Mouse (Mus musculus): ENCODE results near the gene Galnt5. TPM values are rescaled to one million over a fixed set of nuclear protein-coding genes. Genes with fewer than 3 reads are reported as not detected.

Gene Galnt5
- total RNA-seq, 1 experiment, result not detected

DNA sequence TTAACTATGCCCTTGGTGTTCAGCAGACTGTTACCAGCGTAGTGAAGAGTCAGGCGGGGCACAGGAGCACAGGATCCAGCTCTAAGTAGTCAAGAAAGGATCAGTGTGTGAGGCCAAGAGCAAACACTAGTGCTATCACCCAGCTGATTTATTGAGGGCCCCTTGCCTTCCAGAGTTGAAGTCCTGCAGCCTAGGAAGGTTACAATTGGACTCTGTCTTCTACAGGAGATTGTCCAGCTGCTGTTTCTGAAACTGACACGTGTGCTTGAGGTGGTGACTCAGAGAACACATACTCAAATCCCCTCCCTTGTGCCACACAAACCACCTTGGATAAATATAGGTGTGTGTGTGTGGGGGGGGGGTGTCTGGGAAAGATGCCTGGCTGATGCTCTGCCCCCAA lies 3.8 kb downstream of the Galnt5 start:
- Histone ChIP-seq H3K36me3 (ENCODE audit: control insufficient read depth, insufficient read depth, low read length, poor library complexity, severe bottlenecking) (no peaks in the 10 kb centered on the region), H3K4me3 (ENCODE audit: insufficient read depth in 1 of 2, low read depth in 1 of 2, low read length in 2 of 2, poor library complexity in 1 of 2, severe bottlenecking in 1 of 2) (no peak overlapping the region), H3K27ac (ENCODE audit: insufficient read depth, low read depth, low read length, poor library complexity, severe bottlenecking) (no peak overlapping the region), H3K9me3 (ENCODE audit: control insufficient read depth, insufficient read depth, low read depth, low read length) (no peaks in the 10 kb centered on the region), H3K9ac (ENCODE audit: insufficient read depth, low read depth, low read length, poor library complexity, severe bottlenecking) (no peak overlapping the region), H3K4me1 (ENCODE audit: control insufficient read depth in 2 of 2, insufficient read depth in 2 of 2, low read length in 2 of 2, poor library complexity in 1 of 2) (no peaks in the 10 kb centered on the region)
- in situ Hi-C loops (cut with MboI; ENCODE audit: low sequenced_read_pairs in 2 of 2, unreplicated experiment in 2 of 2), result no loop called here
- DNase-seq (ENCODE audit: low read depth, low spot score), result no peak
- TF ChIP-seq MAFK (IDR thresholded peaks at IDR 0.05; ENCODE audit: insufficient read depth, low read depth, low read length) (no peak), ZC3H11A (IDR thresholded peaks at IDR 0.05; ENCODE audit: borderline replicate concordance, low read depth, low read length) (no peak), ZNF384 (IDR thresholded peaks at IDR 0.05; ENCODE audit: low read depth, low read length) (no peak), HCFC1 (IDR thresholded peaks at IDR 0.05; ENCODE audit: borderline replicate concordance, insufficient read depth, low read length) (no peak), CHD2 (IDR thresholded peaks at IDR 0.05; ENCODE audit: low read depth, low read length) (no peak)

DNA sequence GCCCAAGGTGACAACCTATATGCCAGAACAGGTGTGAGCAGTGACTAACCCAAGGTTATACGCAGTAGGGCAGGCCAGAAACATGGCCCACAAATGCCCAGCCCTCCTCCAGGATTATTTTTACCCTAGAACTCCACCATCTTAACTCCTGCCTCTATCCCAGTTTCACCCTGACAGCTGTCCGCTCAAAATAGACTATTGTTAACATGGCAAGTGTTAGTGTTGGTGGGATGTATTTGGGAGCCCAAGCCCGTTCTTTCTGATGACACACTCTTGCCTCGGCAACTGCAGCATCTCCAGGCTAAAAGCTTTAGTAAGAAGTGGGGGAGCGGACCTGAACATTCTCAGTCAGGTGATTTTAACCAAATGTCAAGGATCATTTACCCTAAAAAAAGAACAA lies 9.4 kb downstream of the Galnt5 start:
- no peaks in the 10 kb centered on the region for H3K9me3 ChIP-seq (ENCODE audit: control insufficient read depth, insufficient read depth, low read depth, low read length)
- no peak overlapping the region for H3K9ac ChIP-seq (ENCODE audit: insufficient read depth, low read depth, low read length, poor library complexity, severe bottlenecking)
- no peaks in the 10 kb centered on the region for H3K36me3 ChIP-seq (ENCODE audit: control insufficient read depth, insufficient read depth, low read length, poor library complexity, severe bottlenecking)
- no peak overlapping the region for H3K4me3 ChIP-seq (ENCODE audit: insufficient read depth in 1 of 2, low read depth in 1 of 2, low read length in 2 of 2, poor library complexity in 1 of 2, severe bottlenecking in 1 of 2)
- no peak for TF ChIP-seq ZNF384 (IDR thresholded peaks at IDR 0.05; ENCODE audit: low read depth, low read length)
- TF ChIP-seq ZC3H11A (IDR thresholded peaks at IDR 0.05; ENCODE audit: borderline replicate concordance, low read depth, low read length), result no peak
- H3K27ac ChIP-seq (ENCODE audit: insufficient read depth, low read depth, low read length, poor library complexity, severe bottlenecking), result no peak overlapping the region
- in situ Hi-C loops (cut with MboI; ENCODE audit: low sequenced_read_pairs in 2 of 2, unreplicated experiment in 2 of 2), result no loop called here
- no peaks in the 10 kb centered on the region for H3K4me1 ChIP-seq (ENCODE audit: control insufficient read depth in 2 of 2, insufficient read depth in 2 of 2, low read length in 2 of 2, poor library complexity in 1 of 2)
- no peak for DNase-seq (ENCODE audit: low read depth, low spot score)

DNA sequence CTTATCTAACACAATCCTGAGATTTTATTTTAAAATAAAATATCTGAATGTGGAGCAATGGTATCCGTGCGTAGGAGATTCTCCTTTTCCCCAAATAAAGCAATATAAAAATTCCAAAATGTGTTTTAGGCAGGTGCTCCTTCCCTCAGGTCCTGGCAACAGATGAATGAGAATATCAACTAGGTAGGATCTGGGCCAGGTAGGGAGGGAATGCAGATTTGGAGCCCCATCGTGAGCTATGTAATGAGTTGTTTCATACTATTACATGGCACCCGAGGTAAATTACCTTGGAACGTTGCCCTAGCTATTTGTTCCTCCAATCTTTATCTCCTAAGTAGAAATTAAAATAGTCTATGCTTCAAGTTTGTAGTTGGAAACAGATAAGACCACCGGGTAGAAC lies 25.9 kb downstream of the Galnt5 start:
- in situ Hi-C loops (cut with MboI; ENCODE audit: low sequenced_read_pairs in 2 of 2, unreplicated experiment in 2 of 2), result no loop called here
- H3K27ac ChIP-seq (ENCODE audit: insufficient read depth, low read depth, low read length, poor library complexity, severe bottlenecking), result no peak overlapping the region
- DNase-seq (ENCODE audit: low read depth, low spot score), result no peak
- H3K36me3 ChIP-seq (ENCODE audit: control insufficient read depth, insufficient read depth, low read length, poor library complexity, severe bottlenecking), result no peaks in the 10 kb centered on the region
- no peak overlapping the region for H3K9ac ChIP-seq (ENCODE audit: insufficient read depth, low read depth, low read length, poor library complexity, severe bottlenecking)
- H3K4me3 ChIP-seq (ENCODE audit: insufficient read depth in 1 of 2, low read depth in 1 of 2, low read length in 2 of 2, poor library complexity in 1 of 2, severe bottlenecking in 1 of 2), result no peak overlapping the region
- no peak for TF ChIP-seq ZC3H11A (IDR thresholded peaks at IDR 0.05; ENCODE audit: borderline replicate concordance, low read depth, low read length)
- TF ChIP-seq HCFC1 (IDR thresholded peaks at IDR 0.05; ENCODE audit: borderline replicate concordance, insufficient read depth, low read length), result no peak
- H3K9me3 ChIP-seq (ENCODE audit: control insufficient read depth, insufficient read depth, low read depth, low read length), result no peaks in the 10 kb centered on the region
- no peaks in the 10 kb centered on the region for H3K4me1 ChIP-seq (ENCODE audit: control insufficient read depth in 2 of 2, insufficient read depth in 2 of 2, low read length in 2 of 2, poor library complexity in 1 of 2)

DNA sequence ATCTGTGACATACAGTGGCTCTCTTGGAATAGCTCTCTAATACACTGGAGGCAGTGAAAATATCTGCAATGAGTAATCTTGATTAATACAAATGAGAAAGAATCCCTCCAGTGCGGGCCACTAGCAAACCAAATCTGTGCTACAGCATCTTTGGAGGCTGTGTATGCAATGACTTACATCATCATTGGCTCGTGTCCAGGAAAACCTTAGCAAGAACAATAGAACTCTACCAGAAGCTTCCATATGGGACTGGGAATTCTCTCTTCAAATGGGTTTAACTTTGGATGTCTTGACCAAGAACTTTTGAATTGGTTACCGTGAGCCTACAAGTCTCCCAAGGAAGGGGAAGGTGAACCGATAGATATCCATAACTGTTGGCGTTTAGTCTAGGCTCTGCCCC lies 29.1 kb downstream of the Galnt5 start:
- Histone ChIP-seq H3K4me3 (ENCODE audit: insufficient read depth in 1 of 2, low read depth in 1 of 2, low read length in 2 of 2, poor library complexity in 1 of 2, severe bottlenecking in 1 of 2) (no peak overlapping the region), H3K4me1 (ENCODE audit: control insufficient read depth in 2 of 2, insufficient read depth in 2 of 2, low read length in 2 of 2, poor library complexity in 1 of 2) (no peaks in the 10 kb centered on the region), H3K9ac (ENCODE audit: insufficient read depth, low read depth, low read length, poor library complexity, severe bottlenecking) (no peak overlapping the region), H3K9me3 (ENCODE audit: control insufficient read depth, insufficient read depth, low read depth, low read length) (no peaks in the 10 kb centered on the region), H3K36me3 (ENCODE audit: control insufficient read depth, insufficient read depth, low read length, poor library complexity, severe bottlenecking) (no peaks in the 10 kb centered on the region), H3K27ac (ENCODE audit: insufficient read depth, low read depth, low read length, poor library complexity, severe bottlenecking) (no peak overlapping the region)
- in situ Hi-C loops (cut with MboI; ENCODE audit: low sequenced_read_pairs in 2 of 2, unreplicated experiment in 2 of 2), result loop anchor here (25.0 kb wide), 2 partner anchors 386 to 636 kb away; no protein-coding TSS in a partner anchor
- DNase-seq (ENCODE audit: low read depth, low spot score), result no peak
- no peak for TF ChIP-seq MAFK (IDR thresholded peaks at IDR 0.05; ENCODE audit: insufficient read depth, low read depth, low read length)
- TF ChIP-seq CHD2 (IDR thresholded peaks at IDR 0.05; ENCODE audit: low read depth, low read length), result no peak
- TF ChIP-seq ZC3H11A (IDR thresholded peaks at IDR 0.05; ENCODE audit: borderline replicate concordance, low read depth, low read length), result no peak
- no peak for TF ChIP-seq HCFC1 (IDR thresholded peaks at IDR 0.05; ENCODE audit: borderline replicate concordance, insufficient read depth, low read length)
- TF ChIP-seq ZNF384 (IDR thresholded peaks at IDR 0.05; ENCODE audit: low read depth, low read length), result no peak

DNA sequence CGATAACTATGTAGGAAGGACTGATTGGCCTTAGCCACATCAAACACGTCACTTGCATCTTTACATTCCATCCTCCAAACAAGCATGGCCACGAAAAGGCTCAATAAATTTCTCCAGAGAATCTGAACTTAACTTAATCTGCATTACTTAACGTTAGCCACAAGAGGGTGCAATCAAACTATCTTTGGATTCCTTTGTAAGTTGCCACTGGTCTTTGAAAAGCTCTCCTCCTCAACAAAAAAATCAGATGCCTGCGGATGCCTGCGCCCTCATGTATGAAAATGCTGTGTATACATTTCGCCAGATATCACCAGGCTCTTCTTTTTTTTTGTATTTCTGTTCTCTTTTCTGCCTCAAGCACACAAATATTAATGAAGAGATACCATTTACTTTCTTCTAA lies 31.7 kb downstream of the Galnt5 start:
- Histone ChIP-seq H3K9me3 (ENCODE audit: control insufficient read depth, insufficient read depth, low read depth, low read length) (no peaks in the 10 kb centered on the region), H3K27ac (ENCODE audit: insufficient read depth, low read depth, low read length, poor library complexity, severe bottlenecking) (no peak overlapping the region), H3K36me3 (ENCODE audit: control insufficient read depth, insufficient read depth, low read length, poor library complexity, severe bottlenecking) (no peaks in the 10 kb centered on the region), H3K4me1 (ENCODE audit: control insufficient read depth in 2 of 2, insufficient read depth in 2 of 2, low read length in 2 of 2, poor library complexity in 1 of 2) (no peaks in the 10 kb centered on the region), H3K9ac (ENCODE audit: insufficient read depth, low read depth, low read length, poor library complexity, severe bottlenecking) (no peak overlapping the region), H3K4me3 (ENCODE audit: insufficient read depth in 1 of 2, low read depth in 1 of 2, low read length in 2 of 2, poor library complexity in 1 of 2, severe bottlenecking in 1 of 2) (no peak overlapping the region)
- TF ChIP-seq ZC3H11A (IDR thresholded peaks at IDR 0.05; ENCODE audit: borderline replicate concordance, low read depth, low read length) (peak; percentile 44; the same call in 1 of the 2 replicates), MAFK (IDR thresholded peaks at IDR 0.05; ENCODE audit: insufficient read depth, low read depth, low read length) (no peak)
- in situ Hi-C loops (cut with MboI; ENCODE audit: low sequenced_read_pairs in 2 of 2, unreplicated experiment in 2 of 2), result loop anchor here (25.0 kb wide), 2 partner anchors 383 to 633 kb away; no protein-coding TSS in a partner anchor
- DNase-seq (ENCODE audit: low read depth, low spot score), result peak; percentile 39
